Mouse (Mus musculus) kidney, postnatal 14 days (tissue): Measurements from ENCODE around the gene Mrps33.

Experiments used
- DNase-seq: peaks from one replicate; pipeline ENCODE4 v3.0.0; 2022; ENCODE audit warnings: mixed read lengths

Gene Mrps33

DNA sequence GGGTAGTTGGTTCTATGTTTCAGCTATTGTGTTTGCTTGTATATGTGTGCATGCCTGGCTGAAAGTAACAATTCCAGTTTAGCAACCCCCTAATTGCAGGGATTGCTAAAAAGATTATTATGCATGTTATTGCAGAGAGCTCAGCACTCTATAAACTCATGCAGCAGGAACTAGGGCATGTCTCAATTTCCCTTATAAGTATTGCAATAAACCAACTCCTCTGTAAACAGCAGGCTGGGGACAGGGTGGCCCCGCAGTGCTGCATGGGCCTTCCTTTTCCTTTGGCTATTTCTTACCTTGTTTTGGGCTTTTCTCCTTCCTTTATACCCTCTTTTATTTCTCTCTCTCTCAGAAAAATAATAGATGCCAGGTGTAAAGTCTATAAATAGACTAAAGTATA lies 32.3 kb downstream of the Mrps33 start:
- DNase-seq: no peak

DNA sequence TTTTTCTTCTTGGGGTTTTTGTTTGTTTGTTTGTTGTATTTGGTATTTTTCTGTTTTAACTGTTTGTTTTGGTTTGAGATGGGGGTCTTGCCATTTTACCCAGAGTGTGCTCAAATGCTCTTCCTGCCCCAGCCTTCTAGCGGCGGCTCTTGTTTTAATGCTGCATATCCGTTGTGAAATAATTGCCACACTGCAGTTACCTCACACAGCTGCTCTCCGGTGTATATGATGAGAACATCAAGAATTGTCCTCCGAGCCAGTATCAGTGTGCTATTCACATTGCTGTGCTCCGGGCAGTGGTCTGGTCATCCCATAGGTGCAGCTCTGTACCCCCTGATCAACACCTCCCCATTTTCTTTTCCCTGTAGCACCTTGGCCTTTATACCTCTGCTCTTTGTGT lies 34.5 kb downstream of the Mrps33 start:
- no peak for DNase-seq

DNA sequence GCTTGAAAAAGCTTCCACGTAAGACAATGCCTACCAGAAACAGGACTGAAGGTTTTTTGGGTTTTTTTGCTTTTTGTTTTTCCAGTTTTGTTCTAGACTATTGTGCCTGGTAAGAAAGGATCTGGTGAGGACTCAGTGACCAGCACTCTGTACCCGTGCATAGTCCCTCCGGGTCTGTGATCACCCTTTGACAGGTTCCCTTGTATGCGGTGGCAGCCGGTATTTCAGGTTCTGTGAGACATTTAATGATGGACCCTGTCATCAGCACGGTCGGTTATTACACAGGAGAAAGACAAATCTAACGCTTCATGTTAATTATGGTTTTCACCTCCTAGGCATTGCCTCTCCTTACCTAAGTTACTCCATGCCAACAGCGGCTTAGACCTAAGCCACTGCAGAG lies 35.8 kb downstream of the Mrps33 start:
- no peak for DNase-seq

DNA sequence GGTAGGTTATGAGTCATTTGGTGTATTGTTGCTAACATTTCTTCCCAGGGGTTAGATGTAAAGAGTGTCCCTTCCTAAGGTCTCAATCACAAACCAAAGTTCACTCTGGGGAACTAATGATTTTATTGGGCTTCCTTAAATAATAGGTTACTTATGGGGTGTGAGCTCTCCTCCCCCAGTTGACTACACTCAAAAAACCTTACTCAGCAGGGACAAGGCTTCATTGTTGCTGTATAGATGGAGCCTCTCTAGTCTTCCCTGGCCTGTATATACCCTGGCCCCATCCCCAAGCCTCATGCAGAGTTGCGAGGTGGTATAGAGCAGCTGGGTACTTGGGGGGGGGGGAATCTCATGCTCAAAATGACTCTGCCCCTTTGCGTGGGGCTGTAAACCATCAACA lies 53.6 kb downstream of the Mrps33 start:
- DNase-seq: no peak
